Mouse (Mus musculus) hindbrain, embryonic 12.5 days (tissue): ENCODE measurements around the gene C2cd2. TPM values are rescaled to one million over a fixed set of nuclear protein-coding genes. Genes with fewer than 3 reads are reported as not detected.

Experiments
- ATAC-seq: fragments of 200-750 bp; cut with Nextera tagmentation; 2 replicates; pipeline ENCODE4 v1.8.0; 2017; ENCODE audit warnings: moderate TSS enrichment; ENCODE audit not compliant: low FRiP score
- H3K27ac ChIP-seq: fragments of 300-500 bp; sonication (generic); 2 replicates; pipeline ENCODE4 v1.5.1; 2016; ENCODE audit warnings: mild to moderate bottlenecking
- H3K27me3 ChIP-seq: fragments of 300-500 bp; sonication (generic); 2 replicates; pipeline ENCODE4 v1.6.1; 2016; ENCODE audit warnings: mild to moderate bottlenecking
- H3K36me3 ChIP-seq: fragments of 300-500 bp; sonication (generic); 2 replicates; pipeline ENCODE4 v1.6.1; 2016; ENCODE audit warnings: mild to moderate bottlenecking
- H3K4me1 ChIP-seq: fragments of 300-500 bp; sonication (generic); 2 replicates; pipeline ENCODE4 v1.6.1; 2016
- H3K4me2 ChIP-seq: fragments of 300-500 bp; sonication (generic); replicated peaks from 2 replicates; pipeline ENCODE4 v1.6.1; 2016; ENCODE audit warnings: mild to moderate bottlenecking
- H3K4me3 ChIP-seq: fragments of 300-500 bp; sonication (generic); 2 replicates; pipeline ENCODE4 v1.5.1; 2016; ENCODE audit warnings: mild to moderate bottlenecking
- H3K9ac ChIP-seq: fragments of 300-500 bp; sonication (generic); 2 replicates; pipeline ENCODE4 v1.6.1; 2016; ENCODE audit warnings: mild to moderate bottlenecking, moderate library complexity
- H3K9me3 ChIP-seq: fragments of 300-500 bp; sonication (generic); replicated peaks from 2 replicates; pipeline ENCODE4 v1.6.1; 2016; ENCODE audit warnings: mild to moderate bottlenecking
- WGBS: fragments of 180-500 bp; shearing (Covaris S2); methylation state at CpG from one replicate; pipeline ENCODE4 v1.1.7; 2016; 5-methylcytosine and 5-hydroxymethylcytosine counted together
- polyA plus RNA-seq: library from polyadenylated mRNA; unstranded; fragments of >200 nt; fragmentation: Nextera tagmentation; extraction: Ambion mirVana; gene quantifications from 2 replicates; pipeline ENCODE4 v1.2.1, GENCODE M21; 2016

Gene C2cd2
- polyA plus RNA-seq, 1 experiment from 2014 or later: 20.4 TPM

- 75% methylated on average over 6 of the region's 6 CpGs for WGBS
- H3K4me3 ChIP-seq: no peak overlapping the region
- ATAC-seq: no peak
- H3K4me1 ChIP-seq: no peaks in the 10 kb centered on the region
- no peaks in the 10 kb centered on the region for H3K9me3 ChIP-seq
- no peak overlapping the region for H3K27ac ChIP-seq
- no peaks in the 10 kb centered on the region for H3K27me3 ChIP-seq
- H3K36me3 ChIP-seq: peaks cover 13% of the 10 kb centered on the region
- H3K9ac ChIP-seq: no peak overlapping the region
- no peak overlapping the region for H3K4me2 ChIP-seq
These were observed 93.0 kb downstream of the C2cd2 start for GRCm38 (mm10) chr16:97869193-97870102.

- ATAC-seq: no peak
- no peaks in the 10 kb centered on the region for H3K27me3 ChIP-seq
These were observed 98.4 kb downstream of the C2cd2 start for GRCm38 (mm10) chr16:97863932-97864467.

GRCm38 (mm10) chr16:97856050-97856449, 106.3 kb downstream of the C2cd2 start:
- no peak overlapping the region for H3K4me2 ChIP-seq
- ATAC-seq: no peak
- H3K36me3 ChIP-seq: peaks cover 5% of the 10 kb centered on the region; the same call in 1 of the 2 replicates

More at GRCm38 (mm10) chr16:97863932-97864467, 98.4 kb downstream of the C2cd2 start:
- H3K4me1 ChIP-seq: no peaks in the 10 kb centered on the region
- no peak overlapping the region for H3K27ac ChIP-seq
- peaks cover 12% of the 10 kb centered on the region for H3K36me3 ChIP-seq
- 80% methylated on average over 3 of the region's 3 CpGs for WGBS
- H3K4me3 ChIP-seq: no peak overlapping the region
- H3K9ac ChIP-seq: no peak overlapping the region
- H3K9me3 ChIP-seq: no peaks in the 10 kb centered on the region
- no peak overlapping the region for H3K4me2 ChIP-seq

DNA sequence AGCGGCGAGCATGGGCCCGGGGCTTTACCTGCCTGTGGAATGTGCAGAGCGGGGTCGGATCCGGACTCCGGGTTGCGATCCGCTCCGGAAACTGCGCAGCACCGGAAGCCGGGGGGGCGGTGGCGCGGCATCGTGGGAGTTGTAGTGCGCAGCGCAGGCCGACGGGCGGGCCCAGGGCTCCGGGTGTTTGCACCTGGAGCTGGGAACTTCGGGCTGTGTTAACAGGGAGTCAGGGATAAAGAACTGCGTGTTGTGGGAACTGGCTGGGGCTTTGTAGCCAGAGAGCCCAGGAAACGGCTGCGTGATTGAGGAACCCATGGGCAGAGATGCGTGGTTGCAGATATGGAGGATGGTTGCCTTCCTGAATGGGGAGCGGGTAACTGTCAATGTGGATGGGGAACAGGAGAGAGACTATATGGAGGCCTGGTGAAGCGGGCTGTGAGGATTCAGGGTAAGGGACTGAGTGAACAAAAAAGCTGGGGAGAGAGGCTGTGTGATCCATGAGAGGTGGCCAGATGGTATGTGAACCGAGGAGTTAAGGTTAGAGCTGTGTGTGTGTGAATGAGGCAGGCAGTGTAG, 110.6 kb downstream of the C2cd2 start, which contains the start of gene Prdm15:
Prdm15 (minus strand) TSS at position 110 of the 579 bp plus-strand sequence.
- H3K36me3 ChIP-seq: no peaks in the 10 kb centered on the region
- 1% methylated on average over 31 of the region's 31 CpGs for WGBS
- peak within 1 kb of the TSS; percentile 80 for H3K4me2 ChIP-seq
- H3K9me3 ChIP-seq: no peaks in the 10 kb centered on the region
- H3K4me3 ChIP-seq: peak within 1 kb of the TSS; percentile 94
- H3K4me1 ChIP-seq: peaks cover 25% of the 10 kb centered on the region
- peak; percentile 93 for ATAC-seq
- H3K27ac ChIP-seq: peak within 1 kb of the TSS; percentile 98
- peak within 1 kb of the TSS; percentile 97 for H3K9ac ChIP-seq
- H3K27me3 ChIP-seq: no peaks in the 10 kb centered on the region

More at GRCm38 (mm10) chr16:97856050-97856449, 106.3 kb downstream of the C2cd2 start:
- Histone ChIP-seq H3K27me3 (no peaks in the 10 kb centered on the region), H3K27ac (no peak overlapping the region), H3K4me3 (no peak overlapping the region), H3K9me3 (no peaks in the 10 kb centered on the region), H3K4me1 (peaks cover 8% of the 10 kb centered on the region), H3K9ac (no peak overlapping the region)

DNA sequence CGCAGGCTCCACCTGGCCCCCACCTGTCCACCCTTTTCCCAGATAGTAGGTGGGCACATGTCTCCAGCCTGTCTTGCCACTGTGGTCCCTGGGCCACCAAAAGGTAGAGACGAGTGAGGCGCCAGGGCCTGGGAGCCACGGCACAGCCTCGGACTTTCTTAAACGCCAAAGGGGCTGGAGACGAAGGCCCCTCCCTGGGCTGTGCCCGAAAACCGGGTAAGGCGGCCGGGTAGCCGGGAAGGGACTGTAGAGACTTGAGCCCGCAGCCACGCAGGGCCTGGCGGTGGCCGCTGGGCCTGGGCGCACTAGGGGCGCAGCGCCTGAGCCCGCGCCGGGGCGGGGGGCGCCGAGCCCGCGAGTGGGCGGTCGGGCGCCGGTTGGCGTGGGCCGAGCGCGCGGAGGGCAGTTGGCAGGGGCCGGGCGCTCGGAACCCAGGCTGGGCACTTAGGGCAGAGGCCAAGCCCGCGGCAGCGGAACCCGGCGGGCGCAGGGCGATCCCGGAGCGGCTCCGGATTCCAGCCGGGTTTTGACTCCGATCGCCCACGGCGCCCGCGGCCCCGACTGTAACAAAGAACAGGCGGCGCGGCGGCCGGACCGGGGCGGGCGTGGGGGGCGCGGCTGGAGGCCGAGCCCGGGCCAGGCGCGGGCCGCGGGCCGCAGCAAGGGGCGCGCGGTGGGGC, 111.2 kb downstream of the C2cd2 start:
- WGBS: under 1% methylated on average over 71 of the region's 77 CpGs
- no peaks in the 10 kb centered on the region for H3K9me3 ChIP-seq
- H3K36me3 ChIP-seq: peaks cover 5% of the 10 kb centered on the region; the same call in 1 of the 2 replicates
- H3K4me1 ChIP-seq: peaks cover 25% of the 10 kb centered on the region
- no peaks in the 10 kb centered on the region for H3K27me3 ChIP-seq
- peak overlapping the region; percentile 94 for H3K4me3 ChIP-seq
- peak overlapping the region; percentile 98 for H3K27ac ChIP-seq
- peak; percentile 93 for ATAC-seq
- H3K9ac ChIP-seq: peak overlapping the region; percentile 97
- peak overlapping the region; percentile 80 for H3K4me2 ChIP-seq

DNA sequence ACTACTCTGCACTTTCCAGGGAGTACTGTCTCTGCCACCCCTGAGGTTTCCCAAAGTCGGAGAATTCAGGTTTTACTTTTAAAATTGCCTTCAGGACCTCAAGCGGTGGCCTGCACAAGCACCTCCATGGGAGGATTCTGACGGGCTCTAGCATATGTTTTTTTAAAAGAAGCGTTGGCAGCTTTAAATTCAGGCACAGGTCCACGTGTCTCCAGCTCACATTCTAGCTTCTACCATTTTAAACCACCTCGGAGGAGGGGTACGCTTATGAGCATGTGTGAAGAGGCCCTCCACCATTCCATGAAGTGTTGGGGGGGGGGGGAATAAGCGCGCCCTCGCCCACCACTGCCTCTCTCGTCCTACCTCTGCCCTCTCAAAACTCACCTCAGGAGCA, 111.7 kb downstream of the C2cd2 start:
- Histone ChIP-seq H3K36me3 (peaks cover 10% of the 10 kb centered on the region), H3K27me3 (no peaks in the 10 kb centered on the region), H3K4me2 (peak overlapping the region; percentile 80), H3K9me3 (no peaks in the 10 kb centered on the region), H3K9ac (peak overlapping the region; percentile 97), H3K4me3 (peak overlapping the region; percentile 94), H3K4me1 (peaks cover 25% of the 10 kb centered on the region), H3K27ac (peak overlapping the region; percentile 98)
- ATAC-seq: peak; percentile 54
- 2% methylated on average over 10 of the region's 11 CpGs for WGBS

DNA sequence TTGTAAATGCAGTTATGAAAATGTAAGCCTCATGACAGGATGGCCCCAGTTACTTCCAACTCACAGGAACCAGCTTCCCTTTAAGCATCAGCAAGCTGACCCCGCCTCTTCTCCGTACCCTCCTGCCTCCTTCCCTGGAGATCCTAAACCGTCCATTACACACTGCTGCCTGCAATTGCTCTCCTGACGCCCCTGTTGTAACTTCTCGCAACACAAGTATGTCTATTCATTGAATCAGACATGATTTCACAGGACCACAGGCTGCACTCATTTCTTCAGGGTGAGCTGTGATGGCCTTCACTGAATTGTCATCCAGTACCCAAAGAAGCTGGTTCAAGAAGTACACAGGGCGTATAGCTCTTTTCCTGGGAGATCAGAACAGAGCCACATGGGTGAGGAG, 113.6 kb downstream of the C2cd2 start:
- 82% methylated on average over 6 of the region's 6 CpGs for WGBS
- Histone ChIP-seq H3K27me3 (no peaks in the 10 kb centered on the region), H3K27ac (no peak overlapping the region), H3K9ac (no peak overlapping the region), H3K36me3 (peaks cover 12% of the 10 kb centered on the region), H3K4me1 (peaks cover 25% of the 10 kb centered on the region), H3K4me2 (no peak overlapping the region), H3K4me3 (no peak overlapping the region), H3K9me3 (no peaks in the 10 kb centered on the region)
- no peak for ATAC-seq

DNA sequence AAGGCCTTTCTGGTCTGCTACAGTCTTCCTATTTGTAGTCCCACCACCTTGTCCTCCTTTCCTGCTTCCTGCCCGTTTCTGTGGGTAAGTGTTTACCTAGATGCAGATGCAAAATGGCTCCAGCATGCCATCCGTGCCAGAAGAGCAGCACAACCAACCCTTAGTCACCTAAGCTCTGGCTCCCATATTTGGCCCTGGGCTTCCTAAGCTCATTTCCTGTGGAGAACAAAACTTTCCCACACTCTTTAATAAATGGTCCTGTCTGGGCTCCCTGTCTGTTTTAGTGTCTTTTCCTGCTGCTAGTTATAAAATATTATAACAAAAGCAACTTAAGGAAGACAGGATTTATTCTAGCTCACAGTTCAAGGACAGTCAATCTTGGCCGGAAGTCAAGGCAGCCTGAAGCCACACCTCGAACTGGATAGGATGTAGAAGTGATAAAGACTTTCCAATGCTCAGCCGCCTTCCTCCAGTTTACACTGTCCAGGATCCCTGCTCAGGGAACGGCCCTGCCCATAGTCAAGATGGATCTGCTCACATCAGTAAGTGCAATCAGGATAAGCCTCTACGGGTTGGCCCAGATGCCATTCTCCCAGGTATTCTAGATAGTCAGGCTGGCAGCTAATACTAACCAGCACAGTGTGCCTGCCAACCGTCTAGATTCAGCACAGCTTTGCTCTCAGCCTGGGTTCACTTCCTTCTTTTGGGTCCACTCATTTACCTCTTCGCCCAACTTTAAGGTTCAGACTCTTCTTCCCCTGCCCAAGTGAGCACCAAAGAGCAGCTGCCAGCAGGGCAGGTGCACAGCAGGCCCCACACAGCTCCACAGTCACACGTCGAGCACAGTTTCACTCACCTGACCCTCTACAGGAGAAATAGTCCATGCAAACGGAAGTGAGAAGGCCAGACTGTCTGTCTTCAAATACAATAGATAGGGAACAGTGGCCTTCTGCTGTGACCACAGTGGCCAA, 117.1 kb downstream of the C2cd2 start:
- H3K27me3 ChIP-seq: no peaks in the 10 kb centered on the region
- WGBS: 88% methylated on average over 12 of the region's 12 CpGs
- H3K4me1 ChIP-seq: peaks cover 15% of the 10 kb centered on the region
- no peak overlapping the region for H3K27ac ChIP-seq
- H3K4me3 ChIP-seq: no peak overlapping the region
- no peak overlapping the region for H3K9ac ChIP-seq
- no peak overlapping the region for H3K4me2 ChIP-seq
- peaks cover 12% of the 10 kb centered on the region for H3K36me3 ChIP-seq
- ATAC-seq: no peak
- H3K9me3 ChIP-seq: no peaks in the 10 kb centered on the region

DNA sequence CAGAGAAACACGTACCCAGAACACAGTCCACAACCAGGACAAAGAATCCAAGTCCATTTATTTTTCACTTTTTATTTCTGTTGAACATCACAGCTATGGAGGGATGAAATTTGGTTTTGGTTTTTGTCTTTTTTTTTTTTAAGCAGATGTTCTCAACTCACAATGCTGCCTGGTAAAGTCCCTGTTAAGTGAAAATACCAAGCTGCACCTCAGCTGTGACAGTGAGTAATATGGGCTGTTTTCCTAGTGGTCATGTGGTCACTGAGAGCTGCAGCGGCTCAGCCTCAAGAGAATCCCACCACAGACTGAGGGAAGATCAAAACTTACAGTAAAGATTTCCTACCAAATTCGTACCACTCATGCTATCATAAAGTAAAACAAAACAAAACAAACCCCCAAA, 130.2 kb downstream of the C2cd2 start:
- Histone ChIP-seq H3K36me3 (peaks cover 95% of the 10 kb centered on the region), H3K27me3 (no peaks in the 10 kb centered on the region), H3K4me3 (no peak overlapping the region), H3K9me3 (no peaks in the 10 kb centered on the region), H3K9ac (no peak overlapping the region), H3K4me1 (no peaks in the 10 kb centered on the region), H3K27ac (no peak overlapping the region), H3K4me2 (no peak overlapping the region)
- WGBS: 91% methylated on average over 3 of the region's 3 CpGs
- no peak for ATAC-seq

DNA sequence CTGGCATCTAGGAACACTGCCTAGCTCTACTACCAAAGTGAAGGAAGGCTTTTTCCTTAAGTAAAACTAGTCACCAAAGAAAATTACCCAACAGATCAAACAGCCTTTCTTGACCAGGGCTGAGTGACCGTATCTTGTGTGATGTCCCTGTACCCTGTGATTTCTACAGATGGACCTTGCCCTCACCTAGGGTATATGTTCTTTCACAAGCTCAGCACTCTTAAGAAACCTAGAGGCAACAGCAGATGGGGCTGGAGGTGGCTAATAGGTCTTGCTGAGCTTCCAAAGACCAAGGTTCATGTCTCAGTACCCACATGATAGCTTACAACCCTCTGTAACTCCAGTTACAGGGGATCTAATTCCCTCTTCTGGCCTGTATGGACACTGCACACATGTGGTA, 134.2 kb downstream of the C2cd2 start:
- Histone ChIP-seq H3K36me3 (peaks cover 72% of the 10 kb centered on the region), H3K27ac (no peak overlapping the region), H3K9ac (no peak overlapping the region), H3K4me3 (no peak overlapping the region), H3K9me3 (no peaks in the 10 kb centered on the region), H3K4me1 (no peaks in the 10 kb centered on the region), H3K27me3 (no peaks in the 10 kb centered on the region), H3K4me2 (no peak overlapping the region)
- no peak for ATAC-seq
- 94% methylated on average over 1 of the region's 1 CpGs for WGBS

DNA sequence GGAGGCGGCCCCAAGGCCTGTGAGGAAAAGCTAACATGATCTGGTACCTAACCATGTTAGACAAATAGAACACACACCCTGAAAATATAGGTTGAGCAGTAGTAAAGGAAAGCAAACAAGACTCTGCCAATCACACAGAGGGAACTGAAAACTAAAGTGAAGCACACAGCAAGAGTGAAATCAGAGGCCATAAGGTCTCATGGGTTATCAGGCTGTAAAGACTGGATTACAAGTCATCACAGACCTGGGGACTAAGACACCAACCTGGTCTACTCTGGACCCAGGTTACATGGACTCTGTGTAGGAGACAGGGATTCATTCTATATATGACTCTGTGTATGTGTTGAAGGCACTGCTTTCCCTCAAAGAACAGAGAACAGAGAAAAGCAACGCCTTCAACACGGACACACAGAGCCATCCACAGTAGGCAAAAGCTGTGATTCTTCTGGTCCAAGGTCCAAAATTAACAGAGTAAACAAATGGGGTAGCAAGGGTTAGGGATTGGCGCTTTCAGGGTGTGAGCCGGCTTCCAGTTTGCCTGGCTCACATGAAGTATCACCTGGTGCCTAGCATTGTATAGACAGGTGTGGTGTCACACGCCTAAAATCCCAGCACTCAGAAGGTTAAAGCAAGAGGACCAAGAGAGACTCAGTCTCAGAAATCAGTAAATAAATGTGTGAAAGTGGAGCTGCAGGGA, 138.9 kb downstream of the C2cd2 start:
- Histone ChIP-seq H3K4me3 (no peak overlapping the region), H3K4me1 (no peaks in the 10 kb centered on the region), H3K9me3 (no peaks in the 10 kb centered on the region), H3K36me3 (peaks cover 67% of the 10 kb centered on the region), H3K27me3 (no peaks in the 10 kb centered on the region), H3K9ac (no peak overlapping the region), H3K4me2 (no peak overlapping the region), H3K27ac (no peak overlapping the region)
- ATAC-seq: no peak
- WGBS: 95% methylated on average over 6 of the region's 6 CpGs
